Mouse (Mus musculus) stomach, postnatal 0 days (tissue): Measurements from ENCODE around the gene Baiap3. TPM values are rescaled to one million over a fixed set of nuclear protein-coding genes. Genes with fewer than 3 reads are reported as not detected.

Experiments
- ATAC-seq: fragments of 200-750 bp; cut with Nextera tagmentation; 2 replicates; pipeline ENCODE4 v1.8.0; 2017; ENCODE audit not compliant: low FRiP score, low TSS enrichment
- DNase-seq: peaks from one replicate; pipeline ENCODE4 v3.0.0-alpha.2; 2016; ENCODE audit warnings: low spot score
- H3K27ac ChIP-seq: fragments of 300-500 bp; sonication (generic); replicated peaks from 2 replicates; pipeline ENCODE4 v1.5.1; 2014; ENCODE audit warnings: mild to moderate bottlenecking, control low read depth
- H3K27me3 ChIP-seq: fragments of 300-500 bp; sonication (generic); 2 replicates; pipeline ENCODE4 v1.6.1; 2014; ENCODE audit warnings: low read length; ENCODE audit not compliant: control insufficient read depth, insufficient read depth
- H3K36me3 ChIP-seq: fragments of 300-500 bp; sonication (generic); 2 replicates; pipeline ENCODE4 v1.6.1; 2014; ENCODE audit warnings: low read length, mixed read lengths; ENCODE audit not compliant: control insufficient read depth, insufficient read depth
- H3K4me1 ChIP-seq: fragments of 300-500 bp; sonication (generic); replicated peaks from 2 replicates; pipeline ENCODE4 v1.6.1; 2014; ENCODE audit warnings: antibody characterized with exemption; ENCODE audit not compliant: control insufficient read depth, insufficient read depth
- H3K4me2 ChIP-seq: fragments of 300-500 bp; sonication (generic); replicated peaks from 2 replicates; pipeline ENCODE4 v1.6.1; 2014; ENCODE audit warnings: low read depth, mild to moderate bottlenecking, control low read depth, moderate library complexity
- H3K4me3 ChIP-seq: fragments of 300-500 bp; sonication (generic); 2 replicates; pipeline ENCODE4 v1.5.1; 2014; ENCODE audit warnings: low read depth, low read length, control low read depth
- H3K9ac ChIP-seq: fragments of 300-500 bp; sonication (generic); 2 replicates; pipeline ENCODE4 v1.6.1; 2014; ENCODE audit warnings: mild to moderate bottlenecking, low read length, control low read depth, mixed read lengths
- H3K9me3 ChIP-seq: fragments of 300-500 bp; sonication (generic); 2 replicates; pipeline ENCODE4 v1.6.1; 2016; ENCODE audit warnings: low read length; ENCODE audit not compliant: control insufficient read depth
- CTCF ChIP-seq: IDR thresholded peaks from 2 replicates; pipeline ENCODE4 v1.5.1; 2016; ENCODE audit warnings: antibody characterized with exemption, low read depth, mild to moderate bottlenecking, moderate library complexity
- EP300 ChIP-seq: optimal IDR thresholded peaks from 2 replicates; pipeline ENCODE3; 2016; ENCODE audit warnings: antibody characterized with exemption
- WGBS: fragments of 180-500 bp; shearing (Covaris S2); extraction: QIAGEN DNeasy Blood & Tissue Kit; methylation state at CpG from one replicate; pipeline ENCODE4 v1.1.7; 2014; 5-methylcytosine and 5-hydroxymethylcytosine counted together
- microRNA-seq: library from miRNA; unstranded; fragments of <30 nt; microRNA quantifications from one replicate; pipeline ENCODE4, GENCODE M21; 2016
- polyA plus RNA-seq: library from polyadenylated mRNA; unstranded; fragments of >200 nt; fragmentation: Nextera tagmentation; extraction: Ambion mirVana; gene quantifications from 2 replicates; pipeline ENCODE4 v1.2.1, GENCODE M21; 2015

Gene Baiap3
- polyA plus RNA-seq, 1 experiment from 2014 or later = 1.2 TPM

DNA sequence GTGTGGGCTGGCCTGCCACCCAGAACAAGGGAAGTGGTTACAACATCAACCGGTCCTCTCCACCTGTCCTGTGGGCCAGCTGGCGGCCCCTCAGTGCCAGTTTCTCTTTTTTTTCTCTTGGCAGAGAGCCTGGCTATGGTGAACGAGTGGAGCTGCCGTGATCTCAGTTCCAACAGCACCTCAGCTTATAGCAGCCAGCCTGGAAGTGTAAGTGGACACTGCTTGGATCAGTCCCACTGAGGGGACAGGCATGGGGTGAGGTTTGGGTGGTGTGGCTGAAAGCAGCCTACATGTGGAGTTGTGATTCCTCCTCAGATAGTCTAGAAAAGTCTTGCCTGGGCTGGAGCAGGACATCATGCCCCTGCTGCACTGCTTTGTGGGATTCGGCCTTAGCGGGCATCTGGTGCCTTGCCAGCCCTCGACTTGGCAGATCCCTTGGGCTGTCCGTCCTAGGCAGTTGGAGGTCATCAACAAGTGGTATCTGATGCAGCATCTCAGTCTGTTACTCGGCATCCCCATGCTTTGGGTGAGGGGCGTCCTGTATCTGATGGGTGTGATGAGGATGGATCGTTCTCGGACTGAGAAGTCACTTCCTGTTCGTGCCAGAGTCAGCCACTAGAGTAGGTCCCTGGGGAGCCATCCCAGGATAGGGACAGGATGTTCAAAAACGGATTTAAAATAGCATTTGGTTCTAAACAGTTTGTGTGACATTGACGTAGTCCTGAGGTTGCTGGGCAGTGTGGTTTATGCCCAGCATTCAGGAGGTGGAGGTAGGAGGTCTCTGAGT is 45.3 kb downstream of the Baiap3 start:
- no peak for DNase-seq
- no peak for ATAC-seq
- H3K9ac ChIP-seq = no peak overlapping the region
- H3K36me3 ChIP-seq = peaks cover 27% of the 10 kb centered on the region
- H3K27me3 ChIP-seq = no peaks in the 10 kb centered on the region
- H3K4me1 ChIP-seq = no peaks in the 10 kb centered on the region
- no peaks in the 10 kb centered on the region for H3K9me3 ChIP-seq
- WGBS = 77% methylated on average over 15 of the region's 15 CpGs
- no peak overlapping the region for H3K4me3 ChIP-seq
- no peak overlapping the region for H3K27ac ChIP-seq
- H3K4me2 ChIP-seq = no peak overlapping the region
- TF ChIP-seq CTCF (no peak), EP300 (no peak)

DNA sequence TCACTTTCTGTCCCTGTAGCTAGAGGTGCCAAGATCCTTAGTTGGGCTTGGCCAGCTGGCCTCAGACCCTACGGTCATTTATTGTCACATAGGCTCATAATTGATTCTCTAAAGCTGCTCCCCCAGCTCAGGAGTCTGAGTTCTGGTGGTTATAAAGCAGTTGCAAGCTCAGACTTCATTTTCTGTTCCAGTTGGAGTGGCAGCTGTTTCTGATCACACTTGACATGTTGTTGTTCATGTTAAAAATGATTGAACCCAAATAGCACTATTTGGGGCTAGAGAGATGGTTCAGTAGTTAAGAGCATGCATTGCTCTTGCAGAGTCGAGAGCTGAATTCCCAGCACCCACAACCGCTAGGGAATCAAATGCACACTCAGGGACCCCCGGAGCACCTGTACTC is 46.2 kb downstream of the Baiap3 start:
- Histone ChIP-seq H3K4me2 (no peak overlapping the region), H3K4me1 (no peaks in the 10 kb centered on the region), H3K9me3 (no peaks in the 10 kb centered on the region), H3K9ac (no peak overlapping the region), H3K36me3 (peaks cover 25% of the 10 kb centered on the region), H3K27me3 (no peaks in the 10 kb centered on the region), H3K4me3 (no peak overlapping the region), H3K27ac (no peak overlapping the region)
- ATAC-seq (no peak), DNase-seq (no peak)
- WGBS = 66% methylated on average over 4 of the region's 4 CpGs
- TF ChIP-seq CTCF (no peak), EP300 (no peak)

DNA sequence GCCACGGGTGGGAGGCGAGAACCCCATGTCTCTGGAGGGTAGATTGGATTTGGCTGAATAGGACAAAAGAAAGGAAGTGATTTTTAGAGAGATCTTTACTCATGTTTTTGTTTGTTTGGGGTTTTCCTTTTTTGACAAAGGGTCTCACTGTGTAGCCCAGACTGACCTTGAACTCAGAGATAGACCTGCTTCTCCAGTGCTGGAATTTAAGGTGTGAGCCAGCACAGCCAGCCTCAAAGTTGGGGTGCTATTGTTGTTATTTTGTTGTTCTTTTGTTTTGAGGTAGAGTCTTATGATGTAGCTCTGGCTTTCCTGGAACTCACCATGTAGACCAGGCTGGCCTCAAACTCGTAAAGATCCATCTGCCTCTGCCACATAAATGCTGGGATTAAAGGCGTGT is 53.8 kb downstream of the Baiap3 start:
- Histone ChIP-seq H3K27ac (no peak overlapping the region), H3K4me1 (no peaks in the 10 kb centered on the region), H3K4me2 (no peak overlapping the region), H3K4me3 (no peak overlapping the region), H3K9ac (no peak overlapping the region), H3K9me3 (no peaks in the 10 kb centered on the region), H3K36me3 (peaks cover 28% of the 10 kb centered on the region), H3K27me3 (no peaks in the 10 kb centered on the region)
- DNase-seq (no peak), ATAC-seq (no peak)
- WGBS = 84% methylated on average over 4 of the region's 4 CpGs
- TF ChIP-seq EP300 = no peak
- TF ChIP-seq CTCF = no peak

Small RNA genes lying within 50 kb of the gene (microRNA-seq; reads per million reads assigned to microRNA genes)
- gene Mir3547 = 1.3 reads per million

Other genes with a start within 250 kb of the Baiap3 start
- 2.2 and 2.8 TPM in 2 replicates for gene Cramp1l, start 240.6 kb downstream of the Baiap3 start, polyA plus RNA-seq
- 4.1 and 4.2 TPM in 2 replicates for gene Ift140, start 240.3 kb downstream of the Baiap3 start, polyA plus RNA-seq
- 16.8 and 19.0 TPM in 2 replicates for gene Tmem204, start 172.8 kb downstream of the Baiap3 start, polyA plus RNA-seq
- 12.2 and 13.7 TPM in 2 replicates for gene Telo2, start 140.4 kb downstream of the Baiap3 start, polyA plus RNA-seq
- 0.30 and 0.33 TPM in 2 replicates for gene Ptx4, start 135.6 kb downstream of the Baiap3 start, polyA plus RNA-seq
- gene Clcn7, start 123.0 kb downstream of the Baiap3 start, polyA plus RNA-seq = 10.5 and 11.5 TPM in 2 replicates
- 0.80 and 0.84 TPM in 2 replicates for gene Ccdc154, start 93.9 kb downstream of the Baiap3 start, polyA plus RNA-seq
- gene Gm38655, start 80.9 kb downstream of the Baiap3 start, polyA plus RNA-seq = 5.8 and 6.0 TPM in 2 replicates
- 23.1 and 23.6 TPM in 2 replicates for gene BC003965, start 71.8 kb downstream of the Baiap3 start, polyA plus RNA-seq
- 3.0 and 3.1 TPM in 2 replicates for gene Unkl, start 68.0 kb downstream of the Baiap3 start, polyA plus RNA-seq
- gene Gnptg, start 16.2 kb downstream of the Baiap3 start, polyA plus RNA-seq = 36.0 and 39.3 TPM in 2 replicates
- 31.3 and 33.7 TPM in 2 replicates for gene Tsr3, start 16.2 kb downstream of the Baiap3 start, polyA plus RNA-seq
- 308 and 318 TPM in 2 replicates for gene Ube2i, start 18.3 kb upstream of the Baiap3 start, polyA plus RNA-seq
- gene Prss34, start 42.0 kb upstream of the Baiap3 start, polyA plus RNA-seq = 0.50 and 0.52 TPM in 2 replicates
- not detected in 2 replicates for gene Prss28, start 52.3 kb upstream of the Baiap3 start, polyA plus RNA-seq
- gene Prss29, start 62.3 kb upstream of the Baiap3 start, polyA plus RNA-seq = not detected in 2 replicates
- gene Tpsab1, start 89.2 kb upstream of the Baiap3 start, polyA plus RNA-seq = 0.62 and 0.75 TPM in 2 replicates
- 18.1 and 18.5 TPM in 2 replicates for gene Tpsb2, start 109.9 kb upstream of the Baiap3 start, polyA plus RNA-seq
- 0.16 and 0.27 TPM in 2 replicates for gene Tpsg1, start 112.9 kb upstream of the Baiap3 start, polyA plus RNA-seq
- gene Cacna1h, start 177.4 kb upstream of the Baiap3 start, polyA plus RNA-seq = 1.5 and 1.7 TPM in 2 replicates
- gene Tekt4, start 198.3 kb upstream of the Baiap3 start, polyA plus RNA-seq = 0.06 TPM in 1 of 2 replicates, not detected in the other
- gene Sstr5, start 240.9 kb upstream of the Baiap3 start, polyA plus RNA-seq = 0.06 and 0.16 TPM in 2 replicates